Mouse (Mus musculus): ENCODE results near the gene Ube2q2.
"Not testable (repeated sequence)": the region's sequence is repeated elsewhere in the genome, so short reads cannot be mapped to it uniquely, and the experiment has no call there.

Gene Ube2q2

GRCm38 (mm10) chr9:55148854-55149498, at the start of gene Ube2q2:
Gene Ube2q2 (plus strand): TSS chr9:55148854.
- DNase-seq (ENCODE audit: low spot score) = peak; percentile 68

GRCm38 (mm10) chr9:55101117-55101516, 47.5 kb upstream of the Ube2q2 start:
- no peak for DNase-seq (ENCODE audit: low spot score)

- DNase-seq (ENCODE audit: low spot score) = no peak
Measured at GRCm38 (mm10) chr9:55102186-55102835, 46.3 kb upstream of the Ube2q2 start.

- no peak for DNase-seq (ENCODE audit: low spot score)
Measured at GRCm38 (mm10) chr9:55102931-55103630, 45.6 kb upstream of the Ube2q2 start.

GRCm38 (mm10) chr9:55110059-55110834, 38.4 kb upstream of the Ube2q2 start:
- DNase-seq (ENCODE audit: low spot score) = peak; percentile 74

GRCm38 (mm10) chr9:55110835-55111217, 37.8 kb upstream of the Ube2q2 start:
- not testable (repeated sequence) for DNase-seq (ENCODE audit: low spot score)

GRCm38 (mm10) chr9:55114752-55115151, 33.9 kb upstream of the Ube2q2 start:
- DNase-seq (ENCODE audit: low spot score) = no peak

GRCm38 (mm10) chr9:55117293-55118055, 31.2 kb upstream of the Ube2q2 start:
- no peak for DNase-seq (ENCODE audit: low spot score)

- DNase-seq (ENCODE audit: low spot score) = no peak
Measured at GRCm38 (mm10) chr9:55122586-55122985, 26.1 kb upstream of the Ube2q2 start.

- no peak for DNase-seq (ENCODE audit: low spot score)
Measured at GRCm38 (mm10) chr9:55125735-55126134, 22.9 kb upstream of the Ube2q2 start.

GRCm38 (mm10) chr9:55126295-55126694, 22.4 kb upstream of the Ube2q2 start:
- no peak for DNase-seq (ENCODE audit: low spot score)

GRCm38 (mm10) chr9:55131851-55132250, 16.8 kb upstream of the Ube2q2 start:
- no peak for DNase-seq (ENCODE audit: low spot score)

- no peak for DNase-seq (ENCODE audit: low spot score)
Measured at GRCm38 (mm10) chr9:55136576-55136975, 12.1 kb upstream of the Ube2q2 start.

GRCm38 (mm10) chr9:55137112-55137511, 11.5 kb upstream of the Ube2q2 start:
- no peak for DNase-seq (ENCODE audit: low spot score)

GRCm38 (mm10) chr9:55139958-55140357, 8.7 kb upstream of the Ube2q2 start:
- no peak for DNase-seq (ENCODE audit: low spot score)

- DNase-seq (ENCODE audit: low spot score) = peak; percentile 44
Measured at GRCm38 (mm10) chr9:55149499-55150278, 1.0 kb downstream of the Ube2q2 start.

GRCm38 (mm10) chr9:55150279-55150726, 1.6 kb downstream of the Ube2q2 start:
- peak; percentile 11 for DNase-seq (ENCODE audit: low spot score)

- DNase-seq (ENCODE audit: low spot score) = peak; percentile 20
Measured at GRCm38 (mm10) chr9:55151096-55151495, 2.4 kb downstream of the Ube2q2 start.

GRCm38 (mm10) chr9:55152935-55153334, 4.3 kb downstream of the Ube2q2 start:
- no peak for DNase-seq (ENCODE audit: low spot score)

GRCm38 (mm10) chr9:55170655-55171412, 22.2 kb downstream of the Ube2q2 start:
- no peak for DNase-seq (ENCODE audit: low spot score)
